Mouse (Mus musculus) erythroblast, embryonic 14.5 days (primary cell): Measurements from ENCODE around the gene Cdip1.

Source experiments
- GATA1 ChIP-seq: IDR thresholded peaks from 2 replicates; pipeline ENCODE4 v1.6.1; 2012; ENCODE audit warnings: low read length, inconsistent platforms, mixed read lengths
- TAL1 ChIP-seq: IDR thresholded peaks from 3 replicates; pipeline ENCODE4 v1.6.1; 2012; ENCODE audit warnings: low read length, inconsistent platforms, mixed read lengths

DNA sequence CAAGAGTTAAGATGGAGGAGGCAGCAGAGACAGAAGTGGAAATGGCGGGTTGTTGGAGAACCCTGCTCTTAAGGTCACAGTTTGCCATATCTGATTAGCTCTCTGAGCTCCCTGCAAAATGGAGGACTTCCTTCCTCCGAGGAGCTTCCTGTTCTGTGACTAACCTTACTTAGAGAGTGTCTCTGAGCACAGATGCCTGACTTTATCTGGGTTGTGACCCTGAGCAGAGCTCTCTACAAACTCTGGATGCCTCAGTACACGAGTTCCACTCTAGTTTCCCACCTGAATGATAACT, 67.2 kb downstream of the Cdip1 start:
- TF ChIP-seq GATA1 (no peak), TAL1 (no peak)
